Mouse (Mus musculus): ENCODE measurements around the gene Gbp3. TPM values are rescaled to one million over a fixed set of nuclear protein-coding genes. Genes with fewer than 3 reads are reported as not detected.
"Not testable (repeated sequence)": the region's sequence is repeated elsewhere in the genome, so short reads cannot be mapped to it uniquely, and the experiment has no call there.

The Gbp3 gene
- polyA plus RNA-seq, 1 experiment = 0.74 TPM

DNA sequence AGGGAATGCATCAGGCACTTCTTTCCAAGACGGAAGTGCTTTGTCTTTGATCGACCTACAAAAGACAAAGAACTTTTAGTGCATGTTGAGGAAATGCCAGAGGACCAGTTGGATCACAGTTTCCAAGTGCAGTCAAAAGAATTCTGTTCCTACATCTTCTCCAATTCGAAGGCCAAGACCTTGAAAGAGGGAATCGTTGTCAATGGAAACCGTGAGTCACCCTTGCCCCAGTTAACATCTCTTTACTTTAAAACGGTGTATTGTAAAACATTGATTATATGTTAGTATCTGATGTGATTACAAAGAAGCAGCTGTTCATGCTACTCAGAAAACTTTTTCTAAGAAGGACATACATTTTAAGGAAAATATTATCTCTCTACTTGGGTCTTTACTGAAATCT, 18.4 kb upstream of the Gbp3 start:
- TF ChIP-seq CTCF (IDR thresholded peaks at IDR 0.05; ENCODE audit: control insufficient read depth, insufficient read depth, insufficient replicate concordance, low read depth, low read length) (no peak), POLR2A (IDR thresholded peaks at IDR 0.05; ENCODE audit: control insufficient read depth, low read depth, low read length) (no peak)

DNA sequence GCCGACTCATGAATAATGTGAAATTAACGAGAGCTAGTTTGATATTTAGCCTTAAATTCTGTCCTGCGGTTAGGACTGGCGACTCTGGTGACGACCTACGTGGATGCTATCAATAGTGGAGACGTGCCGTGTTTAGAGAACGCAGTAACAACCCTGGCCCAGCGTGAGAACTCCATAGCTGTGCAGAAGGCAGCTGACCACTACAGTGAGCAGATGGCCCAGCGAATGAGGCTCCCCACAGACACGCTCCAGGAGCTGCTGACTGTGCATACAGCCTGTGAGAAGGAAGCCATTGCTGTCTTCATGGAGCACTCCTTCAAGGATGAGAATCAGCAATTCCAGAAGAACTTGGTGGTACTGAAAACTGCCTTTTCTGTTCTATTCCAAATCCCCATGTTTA, 17.1 kb upstream of the Gbp3 start:
- not testable (repeated sequence) for H3K4me1 ChIP-seq (ENCODE audit: control insufficient read depth, insufficient read depth, low read length); H3K36me3 ChIP-seq (ENCODE audit: control insufficient read depth, insufficient read depth, low read length); H3K27ac ChIP-seq (ENCODE audit: control insufficient read depth, insufficient read depth, low read depth, low read length); H3K4me3 ChIP-seq (ENCODE audit: control insufficient read depth, low read depth, low read length); H3K27me3 ChIP-seq (ENCODE audit: control insufficient read depth, insufficient read depth, low read length)

More for the DNA sequence above, 18.4 kb upstream of the Gbp3 start:
- H3K36me3 ChIP-seq (ENCODE audit: control insufficient read depth, insufficient read depth, low read length) = no peaks in the 10 kb centered on the region
- no peak overlapping the region for H3K27ac ChIP-seq (ENCODE audit: control insufficient read depth, insufficient read depth, low read depth, low read length)
- no peaks in the 10 kb centered on the region for H3K27me3 ChIP-seq (ENCODE audit: control insufficient read depth, insufficient read depth, low read length)
- no peaks in the 10 kb centered on the region for H3K4me1 ChIP-seq (ENCODE audit: control insufficient read depth, insufficient read depth, low read length)
- H3K4me3 ChIP-seq (ENCODE audit: control insufficient read depth, low read depth, low read length) = no peak overlapping the region

DNA sequence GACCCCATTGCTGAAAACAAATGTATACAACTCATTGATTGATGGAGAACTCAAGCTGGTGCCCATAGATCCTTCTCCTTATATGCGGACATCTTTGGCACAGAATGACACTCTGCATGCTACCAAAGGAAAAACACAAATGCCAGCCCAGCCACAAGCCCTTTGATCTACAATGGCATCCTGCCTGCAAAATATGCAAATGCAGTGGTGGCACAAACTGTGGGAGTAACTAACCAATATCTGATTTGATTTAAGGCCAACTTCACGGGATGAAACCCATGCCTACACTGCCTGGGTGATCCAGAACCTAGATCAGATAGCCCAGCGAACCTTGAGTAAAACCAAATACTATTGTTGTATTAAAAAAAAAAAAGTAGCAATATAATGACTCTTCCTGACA, 13.1 kb upstream of the Gbp3 start:
- TF ChIP-seq CTCF (IDR thresholded peaks at IDR 0.05; ENCODE audit: control insufficient read depth, insufficient read depth, insufficient replicate concordance, low read depth, low read length) (no peak), POLR2A (IDR thresholded peaks at IDR 0.05; ENCODE audit: control insufficient read depth, low read depth, low read length) (no peak)
- Histone ChIP-seq H3K27ac (ENCODE audit: control insufficient read depth, insufficient read depth, low read depth, low read length) (no peak overlapping the region), H3K27me3 (ENCODE audit: control insufficient read depth, insufficient read depth, low read length) (no peaks in the 10 kb centered on the region), H3K4me1 (ENCODE audit: control insufficient read depth, insufficient read depth, low read length) (no peaks in the 10 kb centered on the region), H3K36me3 (ENCODE audit: control insufficient read depth, insufficient read depth, low read length) (no peaks in the 10 kb centered on the region), H3K4me3 (ENCODE audit: control insufficient read depth, low read depth, low read length) (no peak overlapping the region)

DNA sequence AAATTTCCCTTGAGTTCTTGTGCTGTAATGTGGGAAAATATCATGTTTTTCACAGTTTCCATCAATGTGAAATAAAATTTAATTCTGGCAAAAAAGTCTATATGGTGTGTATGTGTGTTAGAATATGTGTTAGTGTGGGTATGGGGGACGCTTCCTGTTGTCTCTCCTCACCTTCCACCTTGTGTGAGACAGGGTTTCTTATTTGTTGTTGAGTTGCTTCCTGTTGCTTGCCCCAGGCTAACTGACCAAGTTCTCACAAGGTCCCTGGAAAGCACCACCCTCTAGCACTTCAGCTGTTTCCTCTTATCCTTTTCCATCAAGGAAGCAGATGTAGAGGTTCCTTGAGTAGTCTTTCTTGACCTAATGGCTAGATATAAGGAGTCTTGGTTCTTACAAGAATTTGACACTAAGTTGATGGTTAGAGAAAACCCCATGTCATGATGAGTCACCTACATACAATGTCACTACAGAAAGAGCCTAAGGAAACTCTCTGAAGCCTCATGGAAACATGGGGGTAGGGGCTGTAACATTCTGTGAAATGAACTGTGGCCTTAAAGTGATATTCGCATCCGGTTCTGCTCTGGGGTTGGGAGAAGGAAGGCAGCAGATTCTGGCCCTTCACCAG, 9.7 kb upstream of the Gbp3 start:
- TF ChIP-seq POLR2A (IDR thresholded peaks at IDR 0.05; ENCODE audit: control insufficient read depth, low read depth, low read length) (no peak), CTCF (IDR thresholded peaks at IDR 0.05; ENCODE audit: control insufficient read depth, insufficient read depth, insufficient replicate concordance, low read depth, low read length) (no peak)
- H3K4me1 ChIP-seq (ENCODE audit: control insufficient read depth, insufficient read depth, low read length) = no peaks in the 10 kb centered on the region
- no peak overlapping the region for H3K27ac ChIP-seq (ENCODE audit: control insufficient read depth, insufficient read depth, low read depth, low read length)
- H3K27me3 ChIP-seq (ENCODE audit: control insufficient read depth, insufficient read depth, low read length) = no peaks in the 10 kb centered on the region
- H3K4me3 ChIP-seq (ENCODE audit: control insufficient read depth, low read depth, low read length) = no peak overlapping the region
- no peaks in the 10 kb centered on the region for H3K36me3 ChIP-seq (ENCODE audit: control insufficient read depth, insufficient read depth, low read length)

DNA sequence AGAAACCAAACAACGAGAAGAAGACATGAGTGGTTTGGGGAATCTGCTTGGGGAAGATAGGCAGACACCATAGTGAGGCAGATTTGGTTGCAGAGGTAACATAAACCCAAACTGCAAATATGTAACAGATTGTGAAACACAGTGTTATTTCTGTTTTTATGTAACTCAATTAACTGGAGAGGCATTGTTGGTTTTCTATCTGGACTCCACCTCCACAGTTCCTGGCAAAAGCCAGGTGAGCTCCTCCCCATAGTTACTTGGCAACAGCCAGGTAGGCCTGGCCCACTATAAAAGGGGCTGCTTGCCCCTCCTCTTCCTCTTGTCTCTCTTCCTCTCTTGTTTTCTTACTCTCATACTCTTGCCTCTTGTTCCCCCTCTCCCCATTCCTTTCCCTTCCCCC, 5.2 kb upstream of the Gbp3 start:
- Histone ChIP-seq H3K4me3 (ENCODE audit: control insufficient read depth, low read depth, low read length) (no peak overlapping the region), H3K27ac (ENCODE audit: control insufficient read depth, insufficient read depth, low read depth, low read length) (no peak overlapping the region), H3K4me1 (ENCODE audit: control insufficient read depth, insufficient read depth, low read length) (no peaks in the 10 kb centered on the region), H3K36me3 (ENCODE audit: control insufficient read depth, insufficient read depth, low read length) (no peaks in the 10 kb centered on the region), H3K27me3 (ENCODE audit: control insufficient read depth, insufficient read depth, low read length) (no peaks in the 10 kb centered on the region)
- TF ChIP-seq CTCF (IDR thresholded peaks at IDR 0.05; ENCODE audit: control insufficient read depth, insufficient read depth, insufficient replicate concordance, low read depth, low read length) (no peak), POLR2A (IDR thresholded peaks at IDR 0.05; ENCODE audit: control insufficient read depth, low read depth, low read length) (no peak)

DNA sequence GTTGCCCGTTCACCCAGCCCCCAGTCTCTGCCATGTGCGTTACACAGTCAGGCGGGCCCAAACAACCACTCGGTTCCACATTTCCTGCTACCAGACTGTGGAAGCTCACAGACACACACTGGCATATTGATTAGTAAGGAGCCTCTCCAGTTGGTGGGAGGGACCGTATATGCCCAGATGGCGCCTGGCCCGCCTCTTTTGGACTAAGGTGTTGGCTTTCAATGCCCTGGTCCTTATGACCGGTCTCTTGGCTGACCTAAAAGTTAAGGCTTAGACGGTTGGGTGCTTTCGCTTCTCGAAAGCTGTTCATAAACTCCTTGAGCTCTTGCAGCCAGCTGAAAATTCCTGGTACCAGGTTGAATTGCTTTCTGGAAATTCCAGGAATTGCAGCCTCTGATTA, 4.2 kb upstream of the Gbp3 start:
- TF ChIP-seq POLR2A (IDR thresholded peaks at IDR 0.05; ENCODE audit: control insufficient read depth, low read depth, low read length) = no peak
- no peak for TF ChIP-seq CTCF (IDR thresholded peaks at IDR 0.05; ENCODE audit: control insufficient read depth, insufficient read depth, insufficient replicate concordance, low read depth, low read length)
- no peak overlapping the region for H3K4me3 ChIP-seq (ENCODE audit: control insufficient read depth, low read depth, low read length)
- H3K4me1 ChIP-seq (ENCODE audit: control insufficient read depth, insufficient read depth, low read length) = no peaks in the 10 kb centered on the region
- no peak overlapping the region for H3K27ac ChIP-seq (ENCODE audit: control insufficient read depth, insufficient read depth, low read depth, low read length)
- no peaks in the 10 kb centered on the region for H3K36me3 ChIP-seq (ENCODE audit: control insufficient read depth, insufficient read depth, low read length)
- H3K27me3 ChIP-seq (ENCODE audit: control insufficient read depth, insufficient read depth, low read length) = no peaks in the 10 kb centered on the region

DNA sequence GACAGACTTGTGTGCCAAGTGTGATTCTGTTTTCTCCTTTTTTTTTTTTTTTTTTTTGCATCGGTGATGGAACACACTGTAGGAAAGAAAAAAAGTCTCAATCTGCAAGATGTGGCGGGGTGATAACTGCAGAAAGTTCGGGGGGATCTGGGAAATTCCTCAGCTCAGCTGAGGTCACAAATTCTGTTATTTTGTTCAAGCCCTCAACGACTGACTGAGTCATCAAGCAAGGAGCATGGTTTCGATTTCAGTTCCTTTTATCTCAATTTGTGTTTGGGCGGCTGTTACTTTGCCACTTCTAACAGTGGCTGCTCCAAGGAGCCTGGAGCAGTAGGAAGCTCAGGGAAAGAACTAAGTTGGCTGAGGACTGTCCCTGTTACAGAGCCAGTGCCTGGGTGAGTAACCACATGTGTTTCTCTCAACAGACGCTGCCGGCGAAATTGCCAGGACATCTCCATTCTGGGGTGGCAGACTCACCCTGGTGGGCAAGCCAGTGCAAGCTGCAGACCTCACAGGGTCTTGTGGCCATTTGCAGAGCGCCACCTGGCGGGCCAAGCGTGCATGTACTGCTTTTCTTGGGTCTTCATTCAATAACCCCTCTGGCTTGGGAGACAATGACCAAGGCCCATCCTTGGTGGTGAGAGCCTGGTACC, 596 bp downstream of the Gbp3 start:
- Histone ChIP-seq H3K4me1 (ENCODE audit: control insufficient read depth, insufficient read depth, low read length) (peaks cover 3% of the 10 kb centered on the region; the same call in 1 of the 2 replicates), H3K27me3 (ENCODE audit: control insufficient read depth, insufficient read depth, low read length) (no peaks in the 10 kb centered on the region), H3K4me3 (ENCODE audit: control insufficient read depth, low read depth, low read length) (peak overlapping the region; percentile 69), H3K36me3 (ENCODE audit: control insufficient read depth, insufficient read depth, low read length) (no peaks in the 10 kb centered on the region), H3K27ac (ENCODE audit: control insufficient read depth, insufficient read depth, low read depth, low read length) (peak overlapping the region; percentile 62; the same call in 1 of the 2 replicates)
- peak; percentile 97 for TF ChIP-seq CTCF (IDR thresholded peaks at IDR 0.05; ENCODE audit: control insufficient read depth, insufficient read depth, insufficient replicate concordance, low read depth, low read length)
- no peak for TF ChIP-seq POLR2A (IDR thresholded peaks at IDR 0.05; ENCODE audit: control insufficient read depth, low read depth, low read length)
